Mouse (Mus musculus) midbrain, embryonic 14.5 days (tissue): ENCODE results near the gene Becn1. TPM values are rescaled to one million over a fixed set of nuclear protein-coding genes. Genes with fewer than 3 reads are reported as not detected.

Source experiments
- ATAC-seq: fragments of 200-750 bp; cut with Nextera tagmentation; 2 replicates; pipeline ENCODE4 v1.8.0; 2017; ENCODE audit warnings: moderate number of reproducible peaks, moderate library complexity; ENCODE audit not compliant: low FRiP score, low TSS enrichment
- DNase-seq: peaks from one replicate; pipeline ENCODE4 v3.0.0-alpha.2; 2015
- H3K27ac ChIP-seq: fragments of 300-500 bp; sonication (generic); replicated peaks from 2 replicates; pipeline ENCODE4 v1.5.1; 2014; ENCODE audit warnings: mild to moderate bottlenecking, low read depth, low read length, moderate library complexity
- H3K27me3 ChIP-seq: fragments of 300-500 bp; sonication (generic); 2 replicates; pipeline ENCODE4 v1.6.1; 2014; ENCODE audit warnings: low read length, control low read depth, mixed read lengths; ENCODE audit not compliant: control insufficient read depth, insufficient read depth
- H3K36me3 ChIP-seq: fragments of 300-500 bp; sonication (generic); 2 replicates; pipeline ENCODE4 v1.6.1; 2014; ENCODE audit warnings: low read length, control low read depth; ENCODE audit not compliant: control insufficient read depth, insufficient read depth
- H3K4me1 ChIP-seq: fragments of 300-500 bp; sonication (generic); 2 replicates; pipeline ENCODE4 v1.6.1; 2014; ENCODE audit warnings: mild to moderate bottlenecking, antibody characterized with exemption, low read length, control low read depth; ENCODE audit not compliant: control insufficient read depth, insufficient read depth
- H3K4me2 ChIP-seq: fragments of 300-500 bp; sonication (generic); 2 replicates; pipeline ENCODE4 v1.6.1; 2014; ENCODE audit warnings: mild to moderate bottlenecking, low read length, moderate library complexity
- H3K4me3 ChIP-seq: fragments of 300-500 bp; sonication (generic); replicated peaks from 2 replicates; pipeline ENCODE4 v1.5.1; 2014; ENCODE audit warnings: low read depth, low read length
- H3K9ac ChIP-seq: fragments of 300-500 bp; sonication (generic); replicated peaks from 2 replicates; pipeline ENCODE4 v1.6.1; 2014; ENCODE audit warnings: mild to moderate bottlenecking, low read length, moderate library complexity
- H3K9me3 ChIP-seq: fragments of 300-500 bp; sonication (generic); 2 replicates; pipeline ENCODE4 v1.6.1; 2016; ENCODE audit warnings: low read length, control low read depth, mixed read lengths; ENCODE audit not compliant: control insufficient read depth
- WGBS: fragments of 180-500 bp; shearing (Covaris S2); extraction: QIAGEN DNeasy Blood & Tissue Kit; methylation state at CpG from one replicate; pipeline ENCODE4 v1.1.7; 2014; 5-methylcytosine and 5-hydroxymethylcytosine counted together
- polyA plus RNA-seq: library from polyadenylated mRNA; unstranded; fragments of >200 nt; fragmentation: Nextera tagmentation; extraction: Ambion mirVana; gene quantifications from 2 replicates; pipeline ENCODE4 v1.2.1, GENCODE M21; 2014

The Becn1 gene
- polyA plus RNA-seq, 1 experiment from 2014 or later = 193 TPM

DNA sequence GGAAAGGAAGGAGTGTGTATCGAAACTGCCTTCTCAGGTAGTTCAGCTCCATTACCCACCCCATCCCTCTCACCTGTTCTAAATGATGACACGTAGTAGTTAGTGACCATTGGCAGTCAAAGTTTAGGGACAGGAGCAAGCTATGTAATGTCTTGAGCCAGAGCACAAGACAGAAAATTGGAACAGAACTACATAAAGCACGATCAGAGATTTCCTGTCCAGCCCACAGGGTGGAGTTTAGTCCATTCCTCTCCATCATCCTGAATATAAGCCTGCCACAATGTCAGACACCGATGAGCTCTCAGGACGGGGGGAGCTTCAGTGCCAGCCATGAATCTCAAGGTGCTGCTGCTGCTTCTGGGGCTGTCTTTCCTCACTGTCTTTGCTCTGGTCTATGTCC lies 22.7 kb upstream of the Becn1 start, which contains the start of gene Aoc2:
Gene Aoc2 (plus strand): TSS at position 301 of the 400 bp plus-strand sequence.
- H3K9ac ChIP-seq = no peak within 1 kb of the TSS
- DNase-seq (no peak), ATAC-seq (no peak)
- H3K27me3 ChIP-seq = no peaks in the 10 kb centered on the region
- no peak within 1 kb of the TSS for H3K4me3 ChIP-seq
- H3K4me1 ChIP-seq = no peaks in the 10 kb centered on the region
- no peak within 1 kb of the TSS for H3K4me2 ChIP-seq
- H3K36me3 ChIP-seq = peaks cover 66% of the 10 kb centered on the region
- no peak within 1 kb of the TSS for H3K27ac ChIP-seq
- WGBS = 92% methylated on average over 5 of the region's 5 CpGs
- H3K9me3 ChIP-seq = no peaks in the 10 kb centered on the region

DNA sequence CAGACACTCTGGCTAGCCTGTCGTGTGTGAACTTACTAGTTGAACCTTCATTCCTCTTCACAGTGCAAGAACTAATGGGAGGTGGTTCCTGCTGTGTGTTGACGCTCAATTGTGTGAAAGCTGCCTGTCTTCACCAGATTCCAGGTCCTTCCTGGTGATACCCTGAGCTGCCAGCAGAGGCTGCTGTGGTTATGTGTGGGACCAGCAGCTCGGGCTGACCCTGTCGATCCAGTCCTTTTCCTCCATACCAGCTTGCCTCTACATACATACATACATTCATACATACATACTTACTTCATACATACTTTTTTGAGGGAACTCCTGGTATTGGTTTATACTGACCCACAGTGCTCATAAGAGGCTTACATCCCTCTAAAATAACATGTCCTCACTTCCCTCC lies 21.5 kb upstream of the Becn1 start:
- ATAC-seq (no peak), DNase-seq (peak; percentile 84)
- H3K36me3 ChIP-seq = peaks cover 76% of the 10 kb centered on the region
- H3K9ac ChIP-seq = no peak overlapping the region
- H3K27ac ChIP-seq = no peak overlapping the region
- H3K4me3 ChIP-seq = no peak overlapping the region
- no peaks in the 10 kb centered on the region for H3K9me3 ChIP-seq
- H3K4me1 ChIP-seq = no peaks in the 10 kb centered on the region
- no peak overlapping the region for H3K4me2 ChIP-seq
- WGBS = 7% methylated on average over 4 of the region's 4 CpGs
- H3K27me3 ChIP-seq = no peaks in the 10 kb centered on the region

DNA sequence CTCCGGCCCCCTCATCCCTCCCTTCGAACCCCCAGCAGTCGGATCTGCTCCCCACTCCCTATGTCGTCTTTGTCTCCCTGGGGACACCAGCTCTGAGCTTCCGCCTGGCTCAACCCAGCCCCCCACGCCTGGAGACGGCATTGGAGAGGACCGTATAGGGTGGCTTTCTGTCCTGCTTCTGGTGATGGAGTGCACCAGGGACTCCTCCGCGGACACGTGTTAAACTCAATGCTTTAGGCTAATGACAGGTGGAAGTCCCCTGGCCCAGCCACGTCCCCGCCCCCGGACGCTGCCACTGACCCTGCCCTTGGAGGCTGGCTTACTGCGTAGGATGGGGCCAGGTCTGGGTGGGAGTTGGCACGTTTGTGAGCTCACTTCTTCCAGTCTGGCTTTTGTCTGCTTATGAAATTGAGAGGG lies 14.4 kb upstream of the Becn1 start:
- no peaks in the 10 kb centered on the region for H3K9me3 ChIP-seq
- ATAC-seq (no peak; the same call in 1 of the 2 replicates), DNase-seq (peak; percentile 49)
- H3K27me3 ChIP-seq = no peaks in the 10 kb centered on the region
- peak overlapping the region; percentile 96 for H3K4me3 ChIP-seq
- peaks cover 38% of the 10 kb centered on the region for H3K36me3 ChIP-seq
- H3K4me1 ChIP-seq = peaks cover 12% of the 10 kb centered on the region
- H3K4me2 ChIP-seq = peak overlapping the region; percentile 73
- peak overlapping the region; percentile 75 for H3K27ac ChIP-seq
- peak overlapping the region; percentile 91 for H3K9ac ChIP-seq
- 0% methylated on average over 17 of the region's 17 CpGs for WGBS

DNA sequence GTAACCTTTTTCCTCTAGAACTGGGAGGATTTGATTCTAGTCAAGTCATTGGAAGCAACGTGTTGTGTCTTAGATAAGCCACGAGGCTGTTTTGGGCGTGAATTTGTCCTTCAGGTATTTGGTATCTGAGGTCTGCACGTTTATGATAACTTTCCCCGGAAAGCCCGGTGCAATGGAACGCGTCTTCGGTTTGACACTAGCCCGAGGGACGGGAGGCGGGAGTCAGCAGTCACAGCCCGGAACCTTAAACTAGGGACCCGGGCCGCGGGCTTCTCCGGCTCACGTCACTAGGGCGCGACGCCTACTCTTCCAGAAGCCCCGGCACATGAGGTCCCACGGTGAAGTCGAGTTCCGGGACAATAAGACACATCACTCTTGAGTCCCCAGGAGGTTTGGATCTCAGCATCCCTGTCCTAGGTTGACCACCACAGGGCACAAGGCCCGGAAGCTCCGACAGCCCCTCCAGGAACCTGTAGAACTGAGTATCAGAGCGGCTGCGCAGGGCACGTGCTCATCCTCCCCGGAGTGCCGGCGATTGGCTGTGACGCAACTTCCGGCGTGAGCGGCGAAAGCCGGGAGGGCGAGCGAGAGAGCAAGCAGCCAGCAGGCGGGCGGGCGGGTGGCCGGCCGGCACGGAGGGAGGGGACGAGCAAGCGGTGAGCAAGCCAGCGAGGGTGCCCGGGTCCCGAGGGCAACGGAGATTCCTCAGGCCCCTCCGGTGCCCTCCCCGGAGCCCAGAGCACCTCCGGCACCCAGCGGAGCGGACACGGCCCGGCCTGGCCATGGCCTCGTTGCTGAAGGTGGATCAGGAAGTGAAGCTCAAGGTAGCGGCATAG lies 13.8 kb upstream of the Becn1 start, which contains the start of gene Psme3:
Gene Psme3 (plus strand): TSS at position 549 of the 836 bp plus-strand sequence.
- peak; percentile 93 for ATAC-seq
- peak within 1 kb of the TSS; percentile 96 for H3K4me3 ChIP-seq
- peak within 1 kb of the TSS; percentile 91 for H3K9ac ChIP-seq
- peak; percentile 96 for DNase-seq
- peaks cover 12% of the 10 kb centered on the region for H3K4me1 ChIP-seq
- peaks cover 32% of the 10 kb centered on the region for H3K36me3 ChIP-seq
- H3K4me2 ChIP-seq = peak within 1 kb of the TSS; percentile 73
- peak within 1 kb of the TSS; percentile 75 for H3K27ac ChIP-seq
- no peaks in the 10 kb centered on the region for H3K9me3 ChIP-seq
- WGBS = under 1% methylated on average over 62 of the region's 62 CpGs
- no peaks in the 10 kb centered on the region for H3K27me3 ChIP-seq

DNA sequence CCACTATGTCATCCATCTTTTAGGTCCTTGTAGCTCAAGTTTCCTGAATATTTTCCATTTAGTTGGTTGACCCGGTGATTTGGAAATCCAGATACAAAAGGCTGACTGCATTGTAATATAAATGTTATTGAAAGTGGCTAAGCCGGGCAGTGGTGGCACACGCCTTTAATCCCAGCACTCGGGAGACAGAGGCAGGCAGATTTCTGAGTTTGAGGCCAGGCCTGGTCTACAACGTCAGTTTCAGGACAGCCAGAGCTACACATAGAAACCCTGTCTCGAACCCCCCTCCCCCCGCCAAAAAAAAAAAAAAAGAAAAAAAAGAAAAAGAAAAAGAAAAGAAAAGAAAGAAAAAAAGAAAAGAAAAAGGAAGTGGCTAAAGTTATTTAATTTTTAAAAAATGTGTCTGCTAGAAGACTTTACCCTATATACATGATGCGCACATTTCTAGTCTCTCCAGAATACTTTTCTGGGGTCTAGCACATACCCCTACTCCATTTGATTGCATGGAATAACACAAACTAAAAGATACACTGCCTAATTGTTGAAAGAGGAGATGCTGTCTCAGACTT lies 13.1 kb upstream of the Becn1 start:
- 83% methylated on average over 8 of the region's 8 CpGs for WGBS
- no peaks in the 10 kb centered on the region for H3K9me3 ChIP-seq
- peaks cover 25% of the 10 kb centered on the region for H3K36me3 ChIP-seq
- DNase-seq (no peak), ATAC-seq (no peak)
- peaks cover 12% of the 10 kb centered on the region for H3K4me1 ChIP-seq
- peak overlapping the region; percentile 73 for H3K4me2 ChIP-seq
- peak overlapping the region; percentile 91 for H3K9ac ChIP-seq
- peak overlapping the region; percentile 75 for H3K27ac ChIP-seq
- H3K4me3 ChIP-seq = peak overlapping the region; percentile 96
- H3K27me3 ChIP-seq = no peaks in the 10 kb centered on the region

DNA sequence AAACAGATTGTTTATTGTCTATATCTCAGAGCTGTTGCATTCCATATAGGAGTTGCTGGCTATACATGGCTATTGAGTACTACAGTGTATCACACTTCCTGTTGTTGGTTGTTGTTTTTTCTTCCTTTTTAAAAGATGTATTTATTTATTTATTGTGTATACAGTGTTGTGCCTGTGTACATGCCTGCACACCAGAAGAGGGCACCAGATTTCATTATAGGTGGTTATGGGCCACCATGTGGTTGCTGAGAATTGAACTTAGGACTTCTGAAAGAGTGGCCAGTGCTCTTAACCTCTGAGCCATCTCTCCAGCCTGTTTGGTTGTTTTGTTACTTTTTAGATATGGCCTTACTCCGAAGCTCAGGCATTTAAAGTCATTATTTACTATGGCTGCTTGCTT lies 12.5 kb upstream of the Becn1 start:
- 95% methylated on average over 1 of the region's 1 CpGs for WGBS
- H3K4me3 ChIP-seq = no peak overlapping the region
- ATAC-seq = no peak
- no peak overlapping the region for H3K9ac ChIP-seq
- no peak overlapping the region for H3K4me2 ChIP-seq
- peaks cover 12% of the 10 kb centered on the region for H3K4me1 ChIP-seq
- no peaks in the 10 kb centered on the region for H3K9me3 ChIP-seq
- no peak for DNase-seq
- H3K27ac ChIP-seq = no peak overlapping the region
- no peaks in the 10 kb centered on the region for H3K27me3 ChIP-seq
- peaks cover 19% of the 10 kb centered on the region for H3K36me3 ChIP-seq

DNA sequence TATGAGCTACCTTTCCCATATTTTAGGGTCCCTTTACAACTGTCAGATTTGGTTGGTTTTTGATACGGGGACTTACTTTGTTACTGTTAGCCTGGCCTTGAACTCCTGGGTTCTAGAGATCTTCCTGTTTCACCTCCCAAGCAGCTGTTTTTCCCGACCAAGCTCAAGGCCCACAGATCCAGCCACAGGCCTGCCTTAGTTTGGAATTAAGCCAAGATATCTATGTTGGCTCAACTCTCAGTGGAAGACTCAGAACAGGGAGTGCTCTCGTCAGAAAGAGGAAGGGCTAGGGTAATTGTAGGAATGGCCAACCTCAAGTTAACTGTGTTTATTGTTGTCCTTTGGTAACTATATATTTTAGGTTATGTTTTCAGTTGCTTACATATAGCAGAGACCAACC lies 10.1 kb upstream of the Becn1 start:
- no peak overlapping the region for H3K9ac ChIP-seq
- 75% methylated on average over 3 of the region's 3 CpGs for WGBS

DNA sequence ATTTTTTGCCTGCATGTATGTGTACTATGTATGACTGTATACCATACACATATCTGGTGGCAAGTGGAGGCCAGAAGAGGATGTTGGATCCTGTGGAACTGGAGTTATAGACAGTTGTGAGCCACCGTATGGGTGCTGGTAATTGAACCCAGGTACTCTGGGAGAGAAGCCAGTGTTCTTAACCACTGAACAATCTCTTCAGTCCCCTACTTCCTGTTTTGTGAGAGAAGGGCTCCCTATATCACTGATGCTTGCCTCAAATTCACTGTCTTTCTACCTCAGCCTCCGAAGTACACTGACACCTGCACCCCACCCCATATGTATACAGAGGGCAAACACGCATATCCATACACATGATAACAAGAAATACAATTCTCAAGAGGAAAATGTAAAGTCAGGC lies 9.0 kb upstream of the Becn1 start:
- ATAC-seq (no peak), DNase-seq (no peak)
- no peak overlapping the region for H3K4me2 ChIP-seq
- no peaks in the 10 kb centered on the region for H3K36me3 ChIP-seq
- H3K9ac ChIP-seq = no peak overlapping the region
- no peaks in the 10 kb centered on the region for H3K4me1 ChIP-seq
- H3K9me3 ChIP-seq = no peaks in the 10 kb centered on the region
- H3K27ac ChIP-seq = no peak overlapping the region
- H3K4me3 ChIP-seq = no peak overlapping the region
- H3K27me3 ChIP-seq = no peaks in the 10 kb centered on the region
- 88% methylated on average over 3 of the region's 3 CpGs for WGBS

More for the DNA sequence above, 10.1 kb upstream of the Becn1 start:
- H3K27me3 ChIP-seq = no peaks in the 10 kb centered on the region
- DNase-seq (no peak), ATAC-seq (no peak)
- H3K36me3 ChIP-seq = no peaks in the 10 kb centered on the region
- H3K4me3 ChIP-seq = no peak overlapping the region
- H3K4me2 ChIP-seq = no peak overlapping the region
- peaks cover 4% of the 10 kb centered on the region for H3K4me1 ChIP-seq
- H3K27ac ChIP-seq = no peak overlapping the region
- H3K9me3 ChIP-seq = no peaks in the 10 kb centered on the region
